Mouse (Mus musculus): ENCODE measurements around the gene Dnase1l3. TPM values are rescaled to one million over a fixed set of nuclear protein-coding genes. Genes with fewer than 3 reads are reported as not detected.

Gene Dnase1l3
- polyA plus RNA-seq, 1 experiment, result 0.30 TPM

DNA sequence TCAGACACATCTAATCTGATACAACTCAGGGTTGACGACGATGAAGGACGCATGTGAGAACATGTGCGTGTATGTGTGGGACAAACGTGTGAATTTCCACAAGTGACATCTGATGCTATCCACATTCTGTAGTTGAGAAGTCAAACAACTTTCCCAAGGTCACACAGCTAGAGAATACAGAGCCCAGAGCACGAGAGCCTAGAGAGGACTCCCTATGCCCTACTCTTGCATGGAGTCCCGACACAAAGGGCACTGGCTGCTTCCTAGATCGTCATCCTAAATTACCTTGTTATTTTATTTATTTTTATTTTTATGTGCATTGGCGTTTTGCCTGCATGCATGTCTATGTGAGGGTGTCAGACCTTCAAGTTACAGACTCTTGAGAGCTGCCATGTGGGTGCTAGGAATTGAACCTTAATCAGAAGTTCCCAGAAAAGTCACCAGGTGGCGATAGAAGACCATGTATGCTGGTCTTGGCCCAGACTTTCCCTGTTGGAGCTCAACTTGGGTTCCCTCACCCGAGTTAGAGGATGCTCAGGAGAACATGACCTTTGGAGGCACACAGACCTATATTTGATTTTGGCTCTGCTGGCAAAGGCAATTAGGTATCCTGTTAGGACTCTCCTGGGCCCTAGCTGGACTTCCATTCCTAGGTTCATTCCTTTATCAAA is 30.0 kb downstream of the Dnase1l3 start:
- no peaks in the 10 kb centered on the region for H3K27me3 ChIP-seq (ENCODE audit: control insufficient read depth, insufficient read depth, low read length, poor library complexity, severe bottlenecking)
- no peak overlapping the region for H3K4me3 ChIP-seq (ENCODE audit: low read depth, low read length)
- H3K9me3 ChIP-seq (replicated peaks; ENCODE audit: control insufficient read depth, insufficient read depth, low read length, poor library complexity, severe bottlenecking), result no peaks in the 10 kb centered on the region
- H3K36me3 ChIP-seq (ENCODE audit: control insufficient read depth, insufficient read depth, low read length, poor library complexity, severe bottlenecking), result no peaks in the 10 kb centered on the region
- no peak overlapping the region for H3K9ac ChIP-seq (ENCODE audit: low read depth, poor library complexity, severe bottlenecking)
- no peaks in the 10 kb centered on the region for H3K4me1 ChIP-seq (ENCODE audit: control insufficient read depth, insufficient read depth, low read length)
- H3K27ac ChIP-seq (ENCODE audit: insufficient read depth, low read length), result no peak overlapping the region
- no peak for TF ChIP-seq EP300 (IDR thresholded peaks at IDR 0.05; ENCODE audit: insufficient read depth, low read depth, low read length)
- peak; percentile 60 for TF ChIP-seq CTCF (IDR thresholded peaks at IDR 0.05; ENCODE audit: low read depth, low read length)

DNA sequence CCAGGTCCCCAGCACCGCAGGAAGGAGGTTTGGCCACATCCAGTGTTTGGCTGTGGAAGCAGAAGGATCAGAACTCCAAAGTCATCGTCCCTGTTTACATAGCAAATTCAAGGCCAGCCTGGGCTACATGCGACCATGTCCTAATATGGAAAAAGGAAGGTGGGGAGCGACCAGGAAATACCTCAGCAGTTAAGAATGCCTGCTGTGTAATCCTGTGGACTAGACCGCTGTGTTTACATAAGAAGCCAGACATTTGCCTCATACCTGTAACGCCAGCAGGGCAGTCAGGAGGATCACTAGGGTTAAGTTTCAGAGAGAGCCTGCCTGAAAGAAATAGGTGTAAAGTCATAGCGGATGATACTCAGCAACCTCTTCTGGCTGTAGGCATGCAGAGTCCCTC is 31.2 kb downstream of the Dnase1l3 start:
- H3K27ac ChIP-seq (ENCODE audit: insufficient read depth, low read length), result no peak overlapping the region
- no peak overlapping the region for H3K4me3 ChIP-seq (ENCODE audit: low read depth, low read length)
- no peaks in the 10 kb centered on the region for H3K4me1 ChIP-seq (ENCODE audit: control insufficient read depth, insufficient read depth, low read length)
- no peak overlapping the region for H3K9ac ChIP-seq (ENCODE audit: low read depth, poor library complexity, severe bottlenecking)
- no peaks in the 10 kb centered on the region for H3K36me3 ChIP-seq (ENCODE audit: control insufficient read depth, insufficient read depth, low read length, poor library complexity, severe bottlenecking)
- no peaks in the 10 kb centered on the region for H3K27me3 ChIP-seq (ENCODE audit: control insufficient read depth, insufficient read depth, low read length, poor library complexity, severe bottlenecking)
- H3K9me3 ChIP-seq (replicated peaks; ENCODE audit: control insufficient read depth, insufficient read depth, low read length, poor library complexity, severe bottlenecking), result no peaks in the 10 kb centered on the region
- TF ChIP-seq EP300 (IDR thresholded peaks at IDR 0.05; ENCODE audit: insufficient read depth, low read depth, low read length) (no peak), CTCF (IDR thresholded peaks at IDR 0.05; ENCODE audit: low read depth, low read length) (no peak), POLR2A (IDR thresholded peaks at IDR 0.05; ENCODE audit: insufficient read depth, low read length) (no peak)

DNA sequence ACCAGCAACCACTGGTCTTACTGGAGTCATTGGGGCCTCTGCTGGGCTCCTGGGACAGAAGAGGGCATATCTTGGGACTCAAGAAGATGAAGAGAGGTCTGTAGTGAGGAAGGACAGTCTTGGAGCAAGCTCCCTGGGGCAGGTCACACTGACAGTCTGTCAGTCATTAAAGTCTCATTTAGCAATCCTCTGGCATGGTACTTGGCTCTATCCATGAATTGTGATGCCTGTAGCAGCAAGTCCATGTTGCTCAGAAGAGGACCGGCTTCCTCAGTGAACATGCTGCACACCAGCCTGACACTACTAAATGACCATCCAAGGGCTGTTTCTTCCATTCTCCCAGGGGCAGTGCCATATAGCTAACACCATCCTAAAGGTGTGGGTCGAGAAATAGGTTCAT is 31.7 kb downstream of the Dnase1l3 start:
- H3K36me3 ChIP-seq (ENCODE audit: control insufficient read depth, insufficient read depth, low read length, poor library complexity, severe bottlenecking), result no peaks in the 10 kb centered on the region
- no peak overlapping the region for H3K4me3 ChIP-seq (ENCODE audit: low read depth, low read length)
- H3K9me3 ChIP-seq (replicated peaks; ENCODE audit: control insufficient read depth, insufficient read depth, low read length, poor library complexity, severe bottlenecking), result no peaks in the 10 kb centered on the region
- H3K9ac ChIP-seq (ENCODE audit: low read depth, poor library complexity, severe bottlenecking), result no peak overlapping the region
- H3K27me3 ChIP-seq (ENCODE audit: control insufficient read depth, insufficient read depth, low read length, poor library complexity, severe bottlenecking), result no peaks in the 10 kb centered on the region
- no peak for TF ChIP-seq POLR2A (IDR thresholded peaks at IDR 0.05; ENCODE audit: insufficient read depth, low read length)
- no peak for TF ChIP-seq CTCF (IDR thresholded peaks at IDR 0.05; ENCODE audit: low read depth, low read length)
- TF ChIP-seq EP300 (IDR thresholded peaks at IDR 0.05; ENCODE audit: insufficient read depth, low read depth, low read length), result no peak
- H3K27ac ChIP-seq (ENCODE audit: insufficient read depth, low read length), result no peak overlapping the region
- peaks cover 2% of the 10 kb centered on the region for H3K4me1 ChIP-seq (ENCODE audit: control insufficient read depth, insufficient read depth, low read length)

DNA sequence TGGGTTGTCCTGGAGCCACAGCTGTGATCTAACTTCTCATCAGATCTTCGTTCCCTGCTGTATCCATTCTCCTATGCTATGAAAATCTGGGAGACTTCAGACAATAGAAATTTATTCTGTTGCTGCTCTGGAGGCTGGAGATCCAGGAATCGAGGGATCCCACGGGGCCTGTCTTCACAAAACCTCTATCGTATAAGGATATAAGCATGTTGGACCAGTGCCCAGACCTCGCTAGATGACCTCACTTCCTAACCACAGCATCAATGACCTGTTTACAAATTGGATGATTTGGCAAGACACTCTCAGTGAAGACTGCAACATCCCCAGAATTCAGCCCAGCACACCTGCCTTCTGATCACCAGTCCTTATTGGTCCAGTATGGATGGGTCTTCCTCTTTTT is 32.7 kb downstream of the Dnase1l3 start:
- Histone ChIP-seq H3K27ac (ENCODE audit: insufficient read depth, low read length) (no peak overlapping the region), H3K36me3 (ENCODE audit: control insufficient read depth, insufficient read depth, low read length, poor library complexity, severe bottlenecking) (no peaks in the 10 kb centered on the region), H3K27me3 (ENCODE audit: control insufficient read depth, insufficient read depth, low read length, poor library complexity, severe bottlenecking) (no peaks in the 10 kb centered on the region), H3K4me1 (ENCODE audit: control insufficient read depth, insufficient read depth, low read length) (peaks cover 3% of the 10 kb centered on the region), H3K9me3 (replicated peaks; ENCODE audit: control insufficient read depth, insufficient read depth, low read length, poor library complexity, severe bottlenecking) (no peaks in the 10 kb centered on the region), H3K9ac (ENCODE audit: low read depth, poor library complexity, severe bottlenecking) (no peak overlapping the region), H3K4me3 (ENCODE audit: low read depth, low read length) (no peak overlapping the region)
- TF ChIP-seq CTCF (IDR thresholded peaks at IDR 0.05; ENCODE audit: low read depth, low read length) (no peak), EP300 (IDR thresholded peaks at IDR 0.05; ENCODE audit: insufficient read depth, low read depth, low read length) (no peak), POLR2A (IDR thresholded peaks at IDR 0.05; ENCODE audit: insufficient read depth, low read length) (no peak)

DNA sequence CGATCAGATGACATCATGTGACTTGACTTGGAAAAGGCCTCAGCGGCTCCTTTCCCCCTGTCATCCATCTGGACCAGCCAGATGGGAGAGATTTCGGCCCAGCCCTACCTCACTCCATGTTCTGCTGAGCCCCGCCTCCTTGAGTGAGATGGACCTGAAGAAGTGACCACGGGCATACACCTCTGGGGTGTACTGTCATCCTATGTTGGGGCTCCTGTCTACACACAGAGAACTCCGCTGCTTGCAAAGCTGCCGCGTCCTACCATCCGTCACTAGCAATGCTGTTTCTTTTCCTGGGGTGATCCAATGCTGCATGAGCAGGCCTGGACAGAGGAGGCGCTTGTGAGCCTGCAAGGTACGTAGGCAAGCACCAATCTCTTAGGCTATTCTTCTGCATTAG is 33.8 kb downstream of the Dnase1l3 start:
- Histone ChIP-seq H3K36me3 (ENCODE audit: control insufficient read depth, insufficient read depth, low read length, poor library complexity, severe bottlenecking) (no peaks in the 10 kb centered on the region), H3K4me3 (ENCODE audit: low read depth, low read length) (peak overlapping the region; percentile 16; the same call in 1 of the 2 replicates), H3K4me1 (ENCODE audit: control insufficient read depth, insufficient read depth, low read length) (peaks cover 6% of the 10 kb centered on the region), H3K27ac (ENCODE audit: insufficient read depth, low read length) (no peak overlapping the region), H3K9ac (ENCODE audit: low read depth, poor library complexity, severe bottlenecking) (no peak overlapping the region), H3K9me3 (replicated peaks; ENCODE audit: control insufficient read depth, insufficient read depth, low read length, poor library complexity, severe bottlenecking) (no peaks in the 10 kb centered on the region), H3K27me3 (ENCODE audit: control insufficient read depth, insufficient read depth, low read length, poor library complexity, severe bottlenecking) (no peaks in the 10 kb centered on the region)
- no peak for TF ChIP-seq EP300 (IDR thresholded peaks at IDR 0.05; ENCODE audit: insufficient read depth, low read depth, low read length)
- no peak for TF ChIP-seq POLR2A (IDR thresholded peaks at IDR 0.05; ENCODE audit: insufficient read depth, low read length)
- peak; percentile 78 for TF ChIP-seq CTCF (IDR thresholded peaks at IDR 0.05; ENCODE audit: low read depth, low read length)

DNA sequence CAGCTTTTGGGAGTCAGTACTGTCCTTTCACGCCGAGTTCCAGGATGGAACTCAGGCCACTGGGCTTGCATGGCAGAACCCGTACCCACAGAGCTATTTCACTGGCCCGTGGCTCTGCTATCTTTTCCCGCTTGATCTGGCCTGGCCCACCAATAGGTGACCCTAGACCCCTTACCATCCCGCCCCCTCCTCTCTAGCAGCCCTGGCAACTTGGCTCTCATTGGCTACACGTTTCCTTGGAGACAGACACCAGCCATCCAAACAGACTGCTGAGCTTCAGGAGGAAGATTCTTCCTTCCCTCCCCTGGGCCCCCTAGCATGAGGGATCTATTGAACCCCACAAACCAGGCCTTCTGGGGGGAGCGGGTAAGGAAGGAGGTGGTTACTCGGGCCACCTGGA is 37.3 kb downstream of the Dnase1l3 start, which contains the start of gene Gm45521:
Gene Gm45521 (plus strand): TSS at position 240 of the 400 bp plus-strand sequence.
- no peak for TF ChIP-seq CTCF (IDR thresholded peaks at IDR 0.05; ENCODE audit: low read depth, low read length)
- TF ChIP-seq POLR2A (IDR thresholded peaks at IDR 0.05; ENCODE audit: insufficient read depth, low read length), result no peak
- Histone ChIP-seq H3K9ac (ENCODE audit: low read depth, poor library complexity, severe bottlenecking) (no peak within 1 kb of the TSS), H3K4me1 (ENCODE audit: control insufficient read depth, insufficient read depth, low read length) (peaks cover 13% of the 10 kb centered on the region), H3K36me3 (ENCODE audit: control insufficient read depth, insufficient read depth, low read length, poor library complexity, severe bottlenecking) (no peaks in the 10 kb centered on the region), H3K9me3 (replicated peaks; ENCODE audit: control insufficient read depth, insufficient read depth, low read length, poor library complexity, severe bottlenecking) (no peaks in the 10 kb centered on the region), H3K27me3 (ENCODE audit: control insufficient read depth, insufficient read depth, low read length, poor library complexity, severe bottlenecking) (no peaks in the 10 kb centered on the region), H3K27ac (ENCODE audit: insufficient read depth, low read length) (no peak within 1 kb of the TSS), H3K4me3 (ENCODE audit: low read depth, low read length) (peak within 1 kb of the TSS; percentile 4; the same call in 1 of the 2 replicates)
